In the genomic region with DNA sequence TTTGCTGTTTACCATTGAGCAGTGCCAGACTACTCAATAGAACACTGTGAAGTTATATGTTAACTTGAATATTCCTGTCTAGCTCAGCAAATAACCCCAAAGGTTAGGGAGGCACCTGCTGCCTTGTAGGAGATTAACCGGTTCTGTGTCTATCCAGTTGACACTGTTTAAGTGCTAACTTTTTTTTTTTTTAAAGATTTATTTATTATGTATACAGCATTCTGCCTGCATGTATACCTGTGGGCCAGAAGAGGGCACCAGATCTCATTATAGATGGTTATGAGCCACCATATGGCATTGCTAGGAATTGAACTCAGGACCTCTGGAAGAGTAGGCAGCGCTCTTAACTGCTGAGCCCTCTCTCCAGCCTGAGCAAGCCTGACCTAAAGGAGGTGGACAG, we compare ENCODE assay signal across 12 mouse cellular contexts. TPM values are rescaled to one million over a fixed set of nuclear protein-coding genes. Genes with fewer than 3 reads are reported as not detected.
DNase-seq lines count a peak whose midpoint lies in the region; ATAC-seq lines count a peak whose summit lies in the region.
"Had no signal": no experiment of that assay in that cellular context is flagged by ENCODE, and none has a peak within 500 bp of the region (broad histone marks: within the 10 kb centered on the region; RNA-seq: fewer than 3 reads in every experiment).

No protein-coding gene starts in this region.

- H3K9me3 ChIP-seq in kidney, embryonic 15.5 days (replicated peaks), result 0 out of 2 replicates have a peak, but pooled peaks cover 3% of the 10 kb centered on the region
- 0 out of 2 replicates have a peak, but pooled peaks cover 5% of the 10 kb centered on the region for H3K9me3 ChIP-seq in midbrain, embryonic 13.5 days
- H3K9me3 ChIP-seq: lung, embryonic 15.5 days; midbrain, embryonic 15.5 days had no signal

- H3K4me3 ChIP-seq in kidney, embryonic 15.5 days (replicated peaks), result no peak overlapping the region
- H3K4me3 ChIP-seq in midbrain, embryonic 13.5 days (replicated peaks), result no peak overlapping the region
- H3K4me3 ChIP-seq: lung, embryonic 15.5 days; midbrain, embryonic 15.5 days had no signal

- peaks cover 19% of the 10 kb centered on the region for H3K36me3 ChIP-seq in kidney, embryonic 15.5 days
- peaks cover 74% of the 10 kb centered on the region for H3K36me3 ChIP-seq in midbrain, embryonic 13.5 days

- H3K4me1 ChIP-seq in kidney, embryonic 15.5 days, result no peaks in the 10 kb centered on the region
- no peaks in the 10 kb centered on the region for H3K4me1 ChIP-seq in midbrain, embryonic 13.5 days (replicated peaks)
- H3K4me1 ChIP-seq: lung, embryonic 15.5 days; midbrain, embryonic 15.5 days had no signal

- H3K27ac ChIP-seq in kidney, embryonic 15.5 days, result peak overlapping the region; percentile 83
- H3K27ac ChIP-seq in midbrain, embryonic 13.5 days, result no peak overlapping the region
- H3K27ac ChIP-seq: hindbrain, embryonic 14.5 days; lung, embryonic 15.5 days; midbrain, embryonic 15.5 days had no signal

- no peaks in the 10 kb centered on the region for H3K27me3 ChIP-seq in kidney, embryonic 15.5 days
- no peaks in the 10 kb centered on the region for H3K27me3 ChIP-seq in midbrain, embryonic 13.5 days
- H3K27me3 ChIP-seq: lung, embryonic 15.5 days; midbrain, embryonic 15.5 days had no signal

- 82% methylated on average over 2 of the region's 2 CpGs for WGBS in kidney, embryonic 15.5 days
- 89% methylated on average over 2 of the region's 2 CpGs for WGBS in midbrain, embryonic 13.5 days

- ATAC-seq in kidney, embryonic 15.5 days (replicated peaks; ENCODE audit: low FRiP score), result 0 out of 2 replicates have a peak, but pooled peaks have one; percentile 63
- ATAC-seq in midbrain, embryonic 13.5 days, result no peak
- ATAC-seq: midbrain, embryonic 15.5 days had no signal

- no peak for DNase-seq in kidney, postnatal 4 days
- peak; percentile 53 for DNase-seq in 416B (ENCODE audit: low read depth)
- DNase-seq in CD4-positive, CD25-positive, alpha-beta regulatory T cell, adult 2 months (ENCODE audit: low read depth, low spot score), result peak; percentile 51
- DNase-seq in induced T-regulatory cell, adult 2 months (ENCODE audit: low read depth), result peak; percentile 56
- no peak for DNase-seq in embryo, embryonic 11 days
- DNase-seq: cerebellum, postnatal 25 days had no signal

- H3K4me2 ChIP-seq in kidney, embryonic 15.5 days, result no peak overlapping the region
- H3K4me2 ChIP-seq in midbrain, embryonic 13.5 days (replicated peaks), result no peak overlapping the region
- H3K4me2 ChIP-seq: heart, embryonic 11.5 days; hindbrain, embryonic 14.5 days; lung, embryonic 15.5 days; midbrain, embryonic 15.5 days had no signal

- H3K9ac ChIP-seq in kidney, embryonic 15.5 days, result no peak overlapping the region
- H3K9ac ChIP-seq in midbrain, embryonic 13.5 days (replicated peaks), result no peak overlapping the region
- H3K9ac ChIP-seq: hindbrain, embryonic 14.5 days; lung, embryonic 15.5 days; midbrain, embryonic 15.5 days had no signal

RNA-seq across cellular contexts. Expression of gene Gpr19, which starts 25.4 kb away (rescaled TPM):
- 11.0 and 12.3 TPM in 2 replicates for polyA plus RNA-seq in kidney, embryonic 15.5 days (2015; fragmentation: Nextera tagmentation; extraction: Ambion mirVana)
- polyA plus RNA-seq in midbrain, embryonic 13.5 days (2015; fragmentation: Nextera tagmentation; extraction: Ambion mirVana), result 45.0 and 47.9 TPM in 2 replicates

RNA-seq across cellular contexts. Expression of gene Crebl2, which starts 43.1 kb away (rescaled TPM):
- 2.3 and 3.1 TPM in 2 replicates for polyA plus RNA-seq in kidney, embryonic 15.5 days (2015; fragmentation: Nextera tagmentation; extraction: Ambion mirVana)
- polyA plus RNA-seq in midbrain, embryonic 13.5 days (2015; fragmentation: Nextera tagmentation; extraction: Ambion mirVana), result 3.7 and 4.3 TPM in 2 replicates

RNA-seq across cellular contexts. Expression of gene Cdkn1b, which starts 47.2 kb away (rescaled TPM):
- 15.9 and 17.6 TPM in 2 replicates for polyA plus RNA-seq in kidney, embryonic 15.5 days (2015; fragmentation: Nextera tagmentation; extraction: Ambion mirVana)
- 33.8 and 35.1 TPM in 2 replicates for polyA plus RNA-seq in midbrain, embryonic 13.5 days (2015; fragmentation: Nextera tagmentation; extraction: Ambion mirVana)

Comparison
In these comparisons a context has a peak if more than half of its experiments do, and no peak if none do; other contexts are left out.
1. DNase-seq: peak in 416B (single experiment), CD4-positive, CD25-positive, alpha-beta regulatory T cell, adult 2 months (single experiment) and induced T-regulatory cell, adult 2 months (single experiment); none in kidney, postnatal 4 days (0 of 2) and embryo, embryonic 11 days (single experiment).